Mouse (Mus musculus): ENCODE measurements around the gene Abhd2.

- TF ChIP-seq CTCF (IDR thresholded peaks at IDR 0.05; ENCODE audit: low read depth), result no peak
- no peak for TF ChIP-seq EP300 (IDR thresholded peaks at IDR 0.05; ENCODE audit: low read depth)
Measured at GRCm38 (mm10) chr7:79346555-79347075, 73.6 kb downstream of the Abhd2 start.

Measured in liver, postnatal 0 days (tissue).